Mouse (Mus musculus) stomach, postnatal 0 days (tissue): Measurements from ENCODE around the gene Gbe1.

ENCODE experiments used
- CTCF ChIP-seq: IDR thresholded peaks from 2 replicates; pipeline ENCODE4 v1.5.1; 2016; ENCODE audit warnings: antibody characterized with exemption, low read depth, mild to moderate bottlenecking, moderate library complexity
- EP300 ChIP-seq: optimal IDR thresholded peaks from 2 replicates; pipeline ENCODE3; 2016; ENCODE audit warnings: antibody characterized with exemption

- TF ChIP-seq EP300 = no peak
- TF ChIP-seq CTCF = no peak
Observed at GRCm38 (mm10) chr16:70510938-70511337, 197.2 kb downstream of the Gbe1 start.
